Mouse (Mus musculus): ENCODE measurements around the gene Synpo2l.

DNA sequence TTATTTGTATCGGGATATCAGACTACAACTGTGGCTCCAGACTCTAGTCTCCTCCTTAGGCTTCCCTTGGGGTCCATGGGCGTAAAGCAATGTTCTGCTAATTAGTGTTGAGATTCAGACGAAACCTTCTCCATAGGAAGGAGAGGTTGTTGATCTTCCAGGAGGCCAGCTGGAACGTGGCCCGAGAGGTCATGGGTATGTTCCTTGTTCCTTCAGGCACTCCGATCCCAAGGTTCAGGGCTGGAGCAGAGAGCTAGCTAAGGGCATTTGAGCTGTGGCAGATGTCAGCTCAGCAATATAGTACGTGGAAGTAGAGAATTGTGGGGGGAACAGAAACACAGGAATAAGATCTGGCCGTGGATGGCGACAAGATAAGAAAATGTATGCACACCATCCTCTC lies 12.4 kb downstream of the Synpo2l start:
- no peak for TF ChIP-seq CTCF (IDR thresholded peaks at IDR 0.05; ENCODE audit: extremely low read depth, insufficient read depth, low read length)
- no peak for TF ChIP-seq POLR2A (IDR thresholded peaks at IDR 0.05; ENCODE audit: extremely low read depth, insufficient read depth, low read length)
